In the genomic region with DNA sequence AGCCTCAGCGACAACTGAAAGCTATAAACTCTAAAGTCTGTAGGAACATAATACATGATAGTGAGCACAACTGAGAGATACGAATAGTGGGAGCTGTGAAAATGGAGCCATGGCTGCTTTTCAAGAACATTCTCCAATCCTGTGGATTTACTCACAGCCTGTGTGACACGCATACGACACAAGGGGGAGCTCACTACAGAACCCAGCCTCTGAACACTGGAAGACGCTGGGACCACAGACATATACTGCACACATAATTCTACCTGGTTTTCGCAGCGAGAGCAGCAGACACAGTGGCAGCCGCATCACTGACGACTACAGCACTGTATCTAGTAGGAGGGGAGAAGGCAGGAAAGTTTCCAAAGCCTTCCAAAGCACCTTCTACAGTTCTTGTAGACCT, we compare ENCODE assay signal across 8 mouse cellular contexts.
DNase-seq lines count a peak whose midpoint lies in the region; ATAC-seq and TF ChIP-seq lines count a peak whose summit lies in the region.

No protein-coding gene starts in this region.

- no peaks in the 10 kb centered on the region for H3K36me3 ChIP-seq in limb, embryonic 13.5 days
- no peaks in the 10 kb centered on the region for H3K36me3 ChIP-seq in midbrain, embryonic 14.5 days (ENCODE audit: control insufficient read depth, insufficient read depth, low read length)
- H3K36me3 ChIP-seq in spleen, adult 2 months (ENCODE audit: control insufficient read depth, insufficient read depth, low read length): 0 out of 2 replicates have a peak, but pooled peaks cover under 1% of the 10 kb centered on the region

- H3K4me2 ChIP-seq in limb, embryonic 13.5 days (replicated peaks): peak overlapping the region; percentile 39
- H3K4me2 ChIP-seq in midbrain, embryonic 14.5 days (ENCODE audit: low read length): no peak overlapping the region

- no peak for TF ChIP-seq POLR2A in spleen, adult 2 months (IDR thresholded peaks at IDR 0.05; ENCODE audit: low read depth, low read length)

- H3K27me3 ChIP-seq in limb, embryonic 13.5 days: peaks cover 6% of the 10 kb centered on the region; the same call in 1 of the 2 replicates
- H3K27me3 ChIP-seq in midbrain, embryonic 14.5 days (ENCODE audit: control insufficient read depth, insufficient read depth, low read length): no peaks in the 10 kb centered on the region
- H3K27me3 ChIP-seq in spleen, adult 2 months (ENCODE audit: control insufficient read depth, insufficient read depth, low read length): 0 out of 2 replicates have a peak, but pooled peaks cover 1% of the 10 kb centered on the region

- H3K27ac ChIP-seq in limb, embryonic 13.5 days: no peak overlapping the region
- no peak overlapping the region for H3K27ac ChIP-seq in midbrain, embryonic 14.5 days (replicated peaks; ENCODE audit: low read depth, low read length)
- H3K27ac ChIP-seq in spleen, adult 2 months (ENCODE audit: insufficient read depth, low read length): no peak overlapping the region

- no peaks in the 10 kb centered on the region for H3K9me3 ChIP-seq in limb, embryonic 13.5 days
- H3K9me3 ChIP-seq in midbrain, embryonic 14.5 days (ENCODE audit: control insufficient read depth, low read length): no peaks in the 10 kb centered on the region

- 0 out of 2 replicates have a peak, but pooled peaks cover 4% of the 10 kb centered on the region for H3K4me1 ChIP-seq in limb, embryonic 13.5 days
- H3K4me1 ChIP-seq in midbrain, embryonic 14.5 days (ENCODE audit: control insufficient read depth, insufficient read depth, low read length): no peaks in the 10 kb centered on the region
- peaks cover 4% of the 10 kb centered on the region for H3K4me1 ChIP-seq in spleen, adult 2 months (ENCODE audit: control insufficient read depth, insufficient read depth, insufficient read length)

- peak; percentile 39 for DNase-seq in 3134 (ENCODE audit: extremely low read depth, insufficient read length, low spot score)
- DNase-seq in adrenal gland, adult (ENCODE audit: inconsistent age in 2 of 2, low spot score in 1 of 2): peak; percentile 54 to 84
- DNase-seq in embryo, embryonic 11 days: peak; percentile 79
- DNase-seq in gastrocnemius, postnatal 25 days: peak; percentile 35
- peak; percentile 66 for DNase-seq in kidney, adult 9 months
- DNase-seq in midbrain, embryonic 14.5 days: peak; percentile 83
- DNase-seq in spleen, adult 2 months (ENCODE audit: low read depth in 1 of 2, low spot score in 2 of 2): peak; percentile 15 to 43

- peak overlapping the region; percentile 20; the same call in 1 of the 2 replicates for H3K4me3 ChIP-seq in limb, embryonic 13.5 days
- H3K4me3 ChIP-seq in midbrain, embryonic 14.5 days (replicated peaks; ENCODE audit: low read depth, low read length): no peak overlapping the region
- peak overlapping the region; percentile 44 for H3K4me3 ChIP-seq in spleen, adult 2 months (ENCODE audit: extremely low read depth, insufficient read depth, insufficient read length)

- H3K9ac ChIP-seq in limb, embryonic 13.5 days: no peak overlapping the region
- H3K9ac ChIP-seq in midbrain, embryonic 14.5 days (replicated peaks; ENCODE audit: low read length): no peak overlapping the region

- WGBS in limb, embryonic 13.5 days: 49% methylated on average over 9 of the region's 9 CpGs
- WGBS in midbrain, embryonic 14.5 days: 52% methylated on average over 9 of the region's 9 CpGs
- 18% methylated on average over 9 of the region's 9 CpGs for WGBS in spleen, adult 2 months

- peak; percentile 45; the same call in 1 of the 2 replicates for TF ChIP-seq CTCF in spleen, adult 2 months (IDR thresholded peaks at IDR 0.05; ENCODE audit: extremely low read depth, insufficient read depth, insufficient read length, insufficient replicate concordance)

- peak; percentile 82 for ATAC-seq in limb, embryonic 13.5 days (ENCODE audit: low FRiP score, low read depth)
- ATAC-seq in midbrain, embryonic 14.5 days (ENCODE audit: low FRiP score, low TSS enrichment): peak; percentile 78

Comparison
In these comparisons a context has a peak if more than half of its experiments do, and no peak if none do; other contexts are left out.
1. DNase-seq: peak in every context shown above with its lines; median percentile 83 in midbrain, embryonic 14.5 days; 79 in embryo, embryonic 11 days; 69 in adrenal gland, adult; 66 in kidney, adult 9 months; 39 in 3134; 35 in gastrocnemius, postnatal 25 days; 29 in spleen, adult 2 months.